Mouse (Mus musculus) regulatory T cell (primary cell): ENCODE data around the gene Lipe.

Experiments used
- in situ Hi-C: fragments of 300-600 bp; cut with MboI, MseI; formaldehyde crosslinking; loops from one replicate; pipeline ENCODE4 v1.15.1; 2025; ENCODE audit warnings: high pct_unique_total_duplicates

The Lipe gene

GRCm38 (mm10) chr7:25398610-25399009 lies at the start of gene Lipe:
TSS of gene Lipe (minus strand) at chr7:25398710.
- in situ Hi-C loops: loop anchor here (5.0 kb wide), 1 partner anchor 1026 kb away; the partner anchor contains the start of gene Kcnn4

- in situ Hi-C loops: no loop called here
These were observed 42.3 kb upstream of the Lipe start for GRCm38 (mm10) chr7:25440816-25441153.

- in situ Hi-C loops: no loop called here
These were observed 41.7 kb upstream of the Lipe start for GRCm38 (mm10) chr7:25439978-25440815.

GRCm38 (mm10) chr7:25439124-25439822 lies 40.8 kb upstream of the Lipe start:
- in situ Hi-C loops: no loop called here

- in situ Hi-C loops: no loop called here
These were observed 38.2 kb upstream of the Lipe start for GRCm38 (mm10) chr7:25436704-25437103.

- in situ Hi-C loops: no loop called here
These were observed 37.7 kb upstream of the Lipe start for GRCm38 (mm10) chr7:25436226-25436625.

GRCm38 (mm10) chr7:25435546-25435851 lies 37.0 kb upstream of the Lipe start:
- in situ Hi-C loops: no loop called here

GRCm38 (mm10) chr7:25434654-25435545 lies 36.4 kb upstream of the Lipe start:
- in situ Hi-C loops: no loop called here

- in situ Hi-C loops: no loop called here
These were observed 35.5 kb upstream of the Lipe start for GRCm38 (mm10) chr7:25433781-25434560.

- in situ Hi-C loops: no loop called here
These were observed 34.6 kb upstream of the Lipe start for GRCm38 (mm10) chr7:25433007-25433541.

GRCm38 (mm10) chr7:25432381-25432780 lies 33.9 kb upstream of the Lipe start:
- in situ Hi-C loops: no loop called here

- in situ Hi-C loops: loop anchor here (5.0 kb wide), 1 partner anchor 167 kb away; no protein-coding TSS in a partner anchor
These were observed 31.6 kb upstream of the Lipe start for GRCm38 (mm10) chr7:25429886-25430784.

- in situ Hi-C loops: loop anchor here (5.0 kb wide), 1 partner anchor 169 kb away; no protein-coding TSS in a partner anchor
These were observed 29.8 kb upstream of the Lipe start for GRCm38 (mm10) chr7:25428321-25428720.

GRCm38 (mm10) chr7:25427144-25427543 lies 28.6 kb upstream of the Lipe start:
- in situ Hi-C loops: loop anchor here (5.0 kb wide), 1 partner anchor 170 kb away; no protein-coding TSS in a partner anchor

- in situ Hi-C loops: loop anchor here (5.0 kb wide), 1 partner anchor 171 kb away; no protein-coding TSS in a partner anchor
These were observed 27.9 kb upstream of the Lipe start for GRCm38 (mm10) chr7:25426380-25426779.

- in situ Hi-C loops: loop anchor here (5.0 kb wide), 1 partner anchor 53 kb away; the partner anchor contains the start of gene Ceacam1
These were observed 25.9 kb upstream of the Lipe start for GRCm38 (mm10) chr7:25424429-25424828.

GRCm38 (mm10) chr7:25422286-25422841 lies 23.9 kb upstream of the Lipe start:
- in situ Hi-C loops: loop anchor here (5.0 kb wide), 1 partner anchor 55 kb away; the partner anchor contains the start of gene Ceacam1

- in situ Hi-C loops: loop anchor here (5.0 kb wide), 1 partner anchor 57 kb away; the partner anchor contains the start of gene Ceacam1
These were observed 21.4 kb upstream of the Lipe start for GRCm38 (mm10) chr7:25419943-25420342.

GRCm38 (mm10) chr7:25419536-25419935 lies 21.0 kb upstream of the Lipe start:
- in situ Hi-C loops: no loop called here
